Mouse (Mus musculus) WW6 (cell line): ENCODE data around the gene Kif2a.
A peak's percentile ranks its signal among the peaks of the same experiment; 100 is the strongest.

Experiments used
- DNase-seq: peaks from one replicate; pipeline ENCODE4 v3.0.0-alpha.2; 2013; ENCODE audit warnings: low read depth, low spot score

The Kif2a gene

GRCm38 (mm10) chr13:107021461-107022265 is at the start of gene Kif2a:
Gene Kif2a (minus strand): TSS chr13:107022126.
- DNase-seq: peak; percentile 7

GRCm38 (mm10) chr13:107069061-107069460 is 47.1 kb upstream of the Kif2a start:
- DNase-seq: no peak

GRCm38 (mm10) chr13:107065098-107065855 is 43.4 kb upstream of the Kif2a start:
- no peak for DNase-seq

- no peak for DNase-seq
These were observed 42.3 kb upstream of the Kif2a start for GRCm38 (mm10) chr13:107064263-107064662.

- DNase-seq: no peak
These were observed 41.3 kb upstream of the Kif2a start for GRCm38 (mm10) chr13:107063115-107063807.

GRCm38 (mm10) chr13:107060098-107060497 is 38.2 kb upstream of the Kif2a start:
- DNase-seq: no peak

GRCm38 (mm10) chr13:107059460-107059859 is 37.5 kb upstream of the Kif2a start:
- DNase-seq: no peak

GRCm38 (mm10) chr13:107056318-107056717 is 34.4 kb upstream of the Kif2a start:
- no peak for DNase-seq

GRCm38 (mm10) chr13:107054496-107054895 is 32.6 kb upstream of the Kif2a start:
- no peak for DNase-seq

GRCm38 (mm10) chr13:107051342-107051741 is 29.4 kb upstream of the Kif2a start:
- DNase-seq: no peak

- no peak for DNase-seq
These were observed 22.3 kb upstream of the Kif2a start for GRCm38 (mm10) chr13:107044229-107044628.

GRCm38 (mm10) chr13:107042551-107042950 is 20.6 kb upstream of the Kif2a start:
- no peak for DNase-seq

- no peak for DNase-seq
These were observed 17.6 kb upstream of the Kif2a start for GRCm38 (mm10) chr13:107039493-107039892.

- DNase-seq: no peak
These were observed 16.4 kb upstream of the Kif2a start for GRCm38 (mm10) chr13:107038346-107038745.

GRCm38 (mm10) chr13:107035511-107036113 is 13.7 kb upstream of the Kif2a start:
- DNase-seq: no peak

- DNase-seq: no peak
These were observed 13.2 kb upstream of the Kif2a start for GRCm38 (mm10) chr13:107035078-107035477.

- DNase-seq: peak; percentile 40
These were observed 12.3 kb upstream of the Kif2a start for GRCm38 (mm10) chr13:107034028-107034920.

GRCm38 (mm10) chr13:107031228-107031627 is 9.3 kb upstream of the Kif2a start:
- DNase-seq: no peak

- no peak for DNase-seq
These were observed 5.3 kb upstream of the Kif2a start for GRCm38 (mm10) chr13:107027218-107027617.

GRCm38 (mm10) chr13:107025663-107026062 is 3.7 kb upstream of the Kif2a start:
- no peak for DNase-seq
